14 mouse cellular contexts compared by ENCODE assay signal in genomic region chr6:40430878-40431277, GRCm38 (mm10). TPM values are rescaled to one million over a fixed set of nuclear protein-coding genes. Genes with fewer than 3 reads are reported as not detected.
DNase-seq lines count a peak whose midpoint lies in the region; ATAC-seq and TF ChIP-seq lines count a peak whose summit lies in the region.
"Had no signal": no experiment of that assay in that cellular context is flagged by ENCODE, and none has a peak within 500 bp of the region (broad histone marks: within the 10 kb centered on the region; RNA-seq: fewer than 3 reads in every experiment).

No protein-coding gene starts in this region.

- no peak for ATAC-seq in megakaryocyte-erythroid progenitor cell, adult 5-6 weeks (replicated peaks; ENCODE audit: low FRiP score, low TSS enrichment, poor library complexity, severe bottlenecking)
- ATAC-seq: midbrain, embryonic 13.5 days had no signal

- no peak for TF ChIP-seq CTCF in small intestine, adult 2 months (IDR thresholded peaks at IDR 0.05; ENCODE audit: extremely low read depth, insufficient read length, insufficient replicate concordance, low read depth, low read length)

- no peaks in the 10 kb centered on the region for H3K36me3 ChIP-seq in small intestine, adult 2 months (ENCODE audit: control insufficient read depth, insufficient read depth, low read length)
- H3K36me3 ChIP-seq: midbrain, embryonic 13.5 days; neural tube, embryonic 12.5 days had no signal

- peak; percentile 30 for DNase-seq in layer of hippocampus, adult 9-11 months
- DNase-seq in layer of hippocampus, adult 11-12 months (ENCODE audit: low spot score), result no peak
- peak; percentile 62 to 77 for DNase-seq in cerebellum, adult 18-20 months
- DNase-seq in cerebellum, postnatal 14 days, result peak; percentile 49 to 68
- no peak for DNase-seq in retina, postnatal 1 day

- H3K27me3 ChIP-seq in small intestine, adult 2 months (ENCODE audit: control insufficient read depth, insufficient read depth, low read length), result no peaks in the 10 kb centered on the region
- H3K27me3 ChIP-seq: midbrain, embryonic 13.5 days; neural tube, embryonic 12.5 days had no signal

- peak overlapping the region; percentile 85 for H3K27ac ChIP-seq in small intestine, adult 2 months (ENCODE audit: insufficient read depth, low read depth, low read length)
- H3K27ac ChIP-seq: midbrain, embryonic 13.5 days; neural tube, embryonic 12.5 days had no signal

- no peak overlapping the region for H3K4me3 ChIP-seq in small intestine, adult 2 months (ENCODE audit: low read depth, low read length)
- H3K4me3 ChIP-seq: midbrain, embryonic 13.5 days; neural tube, embryonic 12.5 days had no signal

- no peak for TF ChIP-seq POLR2A in small intestine, adult 2 months (IDR thresholded peaks at IDR 0.05; ENCODE audit: low read depth, low read length)

- H3K4me1 ChIP-seq in small intestine, adult 2 months (ENCODE audit: control insufficient read depth, insufficient read depth, insufficient read length, low read length), result peaks cover 15% of the 10 kb centered on the region; the same call in 1 of the 2 replicates

- WGBS in small intestine, adult 2 months, result 35% methylated on average over 3 of the region's 3 CpGs

RNA-seq across cellular contexts. Expression of gene E330009J07Rik, which starts 5.1 kb away (rescaled TPM):
- polyA plus RNA-seq in small intestine, adult 2 months (2012; rRNA removed), result 2.9 TPM in 2 replicates
- total RNA-seq in megakaryocyte-erythroid progenitor cell, adult 5-6 weeks (2014; fragmentation: Nextera tagmentation), result 3.5 and 7.1 TPM in 2 replicates
- total RNA-seq in megakaryocyte-erythroid progenitor cell, adult 5-6 weeks (2017), result 1.9 and 4.5 TPM in 2 replicates

RNA-seq across cellular contexts. Expression of gene Wee2, which starts 8.0 kb away (rescaled TPM):
- polyA plus RNA-seq in small intestine, adult 2 months (2012; rRNA removed), result not detected in 2 replicates
- not detected in 2 replicates for total RNA-seq in megakaryocyte-erythroid progenitor cell, adult 5-6 weeks (2014; fragmentation: Nextera tagmentation)
- not detected in 2 replicates for total RNA-seq in megakaryocyte-erythroid progenitor cell, adult 5-6 weeks (2017)
- total RNA-seq: heart, adult 8-10 months; heart, postnatal 25 days; layer of hippocampus, postnatal 25 days had no signal
- polyA plus RNA-seq: limb, embryonic 14.5 days; lung, postnatal 0 days; neural tube, embryonic 12.5 days had no signal

RNA-seq across cellular contexts. Expression of gene Ssbp1, which starts 40.3 kb away (rescaled TPM):
- polyA plus RNA-seq in small intestine, adult 2 months (2012; rRNA removed), result 2.2 and 3.3 TPM in 2 replicates
- 131 and 201 TPM in 2 replicates for total RNA-seq in megakaryocyte-erythroid progenitor cell, adult 5-6 weeks (2014; fragmentation: Nextera tagmentation)
- total RNA-seq in megakaryocyte-erythroid progenitor cell, adult 5-6 weeks (2017), result 118 and 127 TPM in 2 replicates

Comparison
In these comparisons a context has a peak if more than half of its experiments do, and no peak if none do; other contexts are left out.
1. DNase-seq: peak in layer of hippocampus, adult 9-11 months (single experiment), cerebellum, adult 18-20 months (2 of 2) and cerebellum, postnatal 14 days (2 of 2); none in layer of hippocampus, adult 11-12 months (single experiment) and retina, postnatal 1 day (single experiment).